Mouse (Mus musculus) kidney, embryonic 14.5 days (tissue): Measurements from ENCODE around the gene Ech1. TPM values are rescaled to one million over a fixed set of nuclear protein-coding genes. Genes with fewer than 3 reads are reported as not detected.

Experiments
- ATAC-seq: fragments of 200-750 bp; cut with Nextera tagmentation; 2 replicates; pipeline ENCODE4 v1.8.0; 2017; ENCODE audit warnings: moderate number of reproducible peaks, mild to moderate bottlenecking, moderate TSS enrichment, moderate library complexity; ENCODE audit not compliant: low FRiP score, low TSS enrichment
- H3K27ac ChIP-seq: fragments of 300-500 bp; sonication (generic); 2 replicates; pipeline ENCODE4 v1.5.1; 2014; ENCODE audit warnings: low read depth, mild to moderate bottlenecking, low read length, moderate library complexity, mixed read lengths
- H3K27me3 ChIP-seq: fragments of 300-500 bp; sonication (generic); 2 replicates; pipeline ENCODE4 v1.6.1; 2014; ENCODE audit warnings: mild to moderate bottlenecking, low read length; ENCODE audit not compliant: control insufficient read depth, insufficient read depth
- H3K36me3 ChIP-seq: fragments of 300-500 bp; sonication (generic); 2 replicates; pipeline ENCODE4 v1.6.1; 2014; ENCODE audit warnings: low read length, mixed read lengths; ENCODE audit not compliant: control insufficient read depth, insufficient read depth
- H3K4me1 ChIP-seq: fragments of 300-500 bp; sonication (generic); 2 replicates; pipeline ENCODE4 v1.6.1; 2014; ENCODE audit warnings: low read length, mixed read lengths; ENCODE audit not compliant: control insufficient read depth, insufficient read depth
- H3K4me2 ChIP-seq: fragments of 300-500 bp; sonication (generic); replicated peaks from 2 replicates; pipeline ENCODE4 v1.6.1; 2014; ENCODE audit warnings: low read depth, mild to moderate bottlenecking, low read length
- H3K4me3 ChIP-seq: fragments of 300-500 bp; sonication (generic); 2 replicates; pipeline ENCODE4 v1.5.1; 2014; ENCODE audit warnings: mild to moderate bottlenecking, low read length
- H3K9ac ChIP-seq: fragments of 300-500 bp; sonication (generic); 2 replicates; pipeline ENCODE4 v1.6.1; 2014; ENCODE audit warnings: low read depth, mild to moderate bottlenecking, low read length, moderate library complexity
- H3K9me3 ChIP-seq: fragments of 300-500 bp; sonication (generic); 2 replicates; pipeline ENCODE4 v1.6.1; 2016; ENCODE audit warnings: low read length; ENCODE audit not compliant: control insufficient read depth
- WGBS: fragments of 180-500 bp; shearing (Covaris S2); extraction: QIAGEN DNeasy Blood & Tissue Kit; methylation state at CpG from one replicate; pipeline ENCODE4 v1.1.7; 2014; 5-methylcytosine and 5-hydroxymethylcytosine counted together
- polyA plus RNA-seq: library from polyadenylated mRNA; unstranded; fragments of >200 nt; fragmentation: Nextera tagmentation; extraction: Ambion mirVana; gene quantifications from 2 replicates; pipeline ENCODE4 v1.2.1, GENCODE M21; 2014

Gene Ech1
- polyA plus RNA-seq = 134 and 150 TPM in 2 replicates

GRCm38 (mm10) chr7:28824941-28825685 is at the start of gene Ech1:
TSS of gene Ech1 (plus strand) at chr7:28825217.
- Histone ChIP-seq H3K4me3 (peak within 1 kb of the TSS; percentile 45), H3K9ac (peak within 1 kb of the TSS; percentile 66), H3K27ac (peak within 1 kb of the TSS; percentile 87), H3K27me3 (no peaks in the 10 kb centered on the region), H3K9me3 (peaks cover 2% of the 10 kb centered on the region; the same call in 1 of the 2 replicates), H3K4me1 (no peaks in the 10 kb centered on the region), H3K4me2 (peak within 1 kb of the TSS; percentile 53), H3K36me3 (peaks cover 34% of the 10 kb centered on the region)
- peak; percentile 72 for ATAC-seq
- WGBS = 3% methylated on average over 33 of the region's 33 CpGs

- Histone ChIP-seq H3K4me3 (no peak overlapping the region), H3K9ac (no peak overlapping the region), H3K36me3 (peaks cover 3% of the 10 kb centered on the region; the same call in 1 of the 2 replicates), H3K27me3 (no peaks in the 10 kb centered on the region), H3K4me1 (peaks cover 6% of the 10 kb centered on the region), H3K4me2 (no peak overlapping the region), H3K27ac (no peak overlapping the region), H3K9me3 (no peaks in the 10 kb centered on the region)
- WGBS = 86% methylated on average over 9 of the region's 9 CpGs
- no peak for ATAC-seq
Observed at GRCm38 (mm10) chr7:28778825-28779224, 46.2 kb upstream of the Ech1 start.

- peak; percentile 58; the same call in 1 of the 2 replicates for ATAC-seq
- peaks cover 6% of the 10 kb centered on the region for H3K4me1 ChIP-seq
- peaks cover 3% of the 10 kb centered on the region; the same call in 1 of the 2 replicates for H3K36me3 ChIP-seq
- H3K4me2 ChIP-seq = no peak overlapping the region
- WGBS = 48% methylated on average over 6 of the region's 6 CpGs
- no peaks in the 10 kb centered on the region for H3K9me3 ChIP-seq
- H3K9ac ChIP-seq = no peak overlapping the region
- H3K27me3 ChIP-seq = no peaks in the 10 kb centered on the region
- H3K4me3 ChIP-seq = no peak overlapping the region
- H3K27ac ChIP-seq = no peak overlapping the region
Observed at GRCm38 (mm10) chr7:28780067-28780658, 44.9 kb upstream of the Ech1 start.

DNA sequence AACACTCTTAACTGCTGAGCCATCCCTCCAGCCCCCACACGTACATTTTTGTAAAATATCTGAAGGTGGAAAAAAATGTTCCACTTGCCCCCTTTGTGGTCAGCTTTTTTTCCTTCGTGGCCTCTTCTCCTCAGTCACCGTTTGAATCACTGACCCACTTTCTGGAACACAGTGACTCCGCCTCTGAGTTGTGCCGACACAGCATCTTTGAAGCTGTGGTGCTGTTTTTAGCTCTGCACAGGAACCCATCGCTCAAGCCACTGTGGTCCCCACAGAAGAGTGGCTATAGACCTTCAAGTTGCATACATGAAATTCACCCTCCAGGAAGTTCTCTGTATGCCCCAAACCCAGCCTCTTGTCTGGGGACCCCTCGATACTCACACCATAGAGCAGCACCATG is 44.2 kb upstream of the Ech1 start:
- ATAC-seq = no peak
- 77% methylated on average over 7 of the region's 7 CpGs for WGBS

GRCm38 (mm10) chr7:28781261-28781663 is 43.8 kb upstream of the Ech1 start:
- WGBS = 90% methylated on average over 8 of the region's 8 CpGs
- Histone ChIP-seq H3K27me3 (no peaks in the 10 kb centered on the region), H3K27ac (no peak overlapping the region), H3K4me1 (peaks cover 6% of the 10 kb centered on the region), H3K4me2 (no peak overlapping the region), H3K9me3 (no peaks in the 10 kb centered on the region), H3K9ac (no peak overlapping the region), H3K36me3 (peaks cover 3% of the 10 kb centered on the region; the same call in 1 of the 2 replicates), H3K4me3 (no peak overlapping the region)
- ATAC-seq = no peak

More for the DNA sequence above, 44.2 kb upstream of the Ech1 start:
- Histone ChIP-seq H3K27ac (no peak overlapping the region), H3K9me3 (no peaks in the 10 kb centered on the region), H3K9ac (no peak overlapping the region), H3K4me2 (no peak overlapping the region), H3K4me1 (peaks cover 6% of the 10 kb centered on the region), H3K36me3 (peaks cover 3% of the 10 kb centered on the region; the same call in 1 of the 2 replicates), H3K4me3 (no peak overlapping the region), H3K27me3 (no peaks in the 10 kb centered on the region)

GRCm38 (mm10) chr7:28785161-28785560 is 39.9 kb upstream of the Ech1 start:
- Histone ChIP-seq H3K9me3 (no peaks in the 10 kb centered on the region), H3K27ac (no peak overlapping the region), H3K9ac (no peak overlapping the region), H3K4me3 (no peak overlapping the region), H3K36me3 (peaks cover 3% of the 10 kb centered on the region; the same call in 1 of the 2 replicates), H3K4me1 (peaks cover 21% of the 10 kb centered on the region), H3K27me3 (no peaks in the 10 kb centered on the region), H3K4me2 (no peak overlapping the region)
- ATAC-seq = no peak
- 77% methylated on average over 5 of the region's 5 CpGs for WGBS

DNA sequence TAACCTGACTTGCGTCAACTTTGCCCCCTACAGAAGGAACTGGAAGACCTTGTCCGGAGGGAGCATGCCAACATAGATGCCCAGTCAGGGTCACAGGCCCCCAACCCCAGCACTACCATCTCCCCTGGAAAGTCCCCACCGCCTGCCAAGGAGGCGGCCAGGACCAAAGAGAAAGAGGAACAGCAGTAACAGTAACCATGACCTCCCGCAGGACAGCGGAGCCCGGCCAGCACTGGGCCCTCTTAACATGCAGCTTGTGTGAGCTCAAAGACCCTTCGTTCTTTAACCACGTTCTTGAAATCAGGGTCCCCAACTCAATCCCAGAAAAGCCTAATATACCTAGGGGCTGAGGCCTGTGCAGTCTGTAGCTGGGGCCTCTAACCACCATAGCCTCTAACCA is 37.1 kb upstream of the Ech1 start:
- peaks cover under 1% of the 10 kb centered on the region; the same call in 1 of the 2 replicates for H3K36me3 ChIP-seq
- peaks cover 16% of the 10 kb centered on the region for H3K4me1 ChIP-seq
- ATAC-seq = no peak
- no peak overlapping the region for H3K4me3 ChIP-seq
- WGBS = 95% methylated on average over 8 of the region's 9 CpGs
- H3K27ac ChIP-seq = no peak overlapping the region
- no peak overlapping the region for H3K9ac ChIP-seq
- H3K9me3 ChIP-seq = no peaks in the 10 kb centered on the region
- no peak overlapping the region for H3K4me2 ChIP-seq
- H3K27me3 ChIP-seq = no peaks in the 10 kb centered on the region

DNA sequence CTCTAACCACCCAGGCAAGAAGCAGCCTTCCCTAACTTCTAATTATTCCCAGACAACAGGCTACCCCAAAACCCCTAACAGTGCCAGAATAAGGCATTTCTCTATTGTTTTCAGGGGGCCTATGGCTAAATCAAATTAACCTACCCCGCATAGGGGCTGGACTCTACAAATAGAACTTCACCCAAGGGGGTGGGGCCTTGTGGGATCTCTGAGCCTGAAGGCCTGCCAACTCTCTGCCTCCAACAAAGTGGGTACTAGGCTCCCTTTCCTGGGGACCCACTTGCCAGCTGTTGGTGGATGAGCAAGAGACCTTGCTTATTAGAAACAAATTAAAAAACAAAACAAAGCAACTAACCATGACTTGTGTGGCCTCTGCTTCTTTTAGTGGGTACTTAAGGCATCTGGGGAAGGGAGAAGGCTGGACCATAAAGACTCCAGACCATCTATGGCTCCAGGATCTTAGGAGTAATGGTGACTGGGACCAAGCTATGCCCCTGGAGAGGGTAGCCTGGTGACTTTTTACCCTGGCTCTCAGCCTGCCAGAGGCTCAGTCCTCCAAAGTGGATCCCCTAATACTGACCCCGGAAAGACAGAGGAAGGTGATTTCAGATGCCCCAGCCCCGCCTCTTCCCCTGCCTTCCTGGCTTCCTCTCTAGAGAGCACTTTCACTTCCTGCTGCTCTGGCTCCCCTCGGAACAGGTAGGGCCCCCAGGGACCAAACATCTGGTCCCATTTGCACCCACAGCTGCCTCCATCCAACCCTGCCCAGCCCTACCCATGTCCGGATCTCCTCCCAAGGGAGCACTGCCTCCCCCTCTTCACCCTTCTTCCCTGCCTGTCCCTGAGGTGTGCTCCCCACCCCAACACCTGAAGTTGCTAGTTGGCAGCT is 36.5 kb upstream of the Ech1 start, which contains the start of gene Rinl:
Rinl (plus strand) TSS at position 663 of the 889 bp plus-strand sequence.
- Histone ChIP-seq H3K36me3 (no peaks in the 10 kb centered on the region; the same call in 1 of the 2 replicates), H3K4me2 (no peak within 1 kb of the TSS), H3K9ac (no peak within 1 kb of the TSS), H3K27ac (peak within 1 kb of the TSS; percentile 47; the same call in 1 of the 2 replicates), H3K4me3 (no peak within 1 kb of the TSS), H3K27me3 (no peaks in the 10 kb centered on the region), H3K9me3 (no peaks in the 10 kb centered on the region), H3K4me1 (peaks cover 16% of the 10 kb centered on the region)
- no peak for ATAC-seq
- WGBS = 59% methylated on average over 5 of the region's 5 CpGs
